21 mouse cellular contexts compared by ENCODE assay signal in genomic region chr7:46391701-46392100, GRCm38 (mm10). TPM values are rescaled to one million over a fixed set of nuclear protein-coding genes. Genes with fewer than 3 reads are reported as not detected.
A peak's percentile ranks its signal among the peaks of the same experiment; 100 is the strongest.
DNase-seq lines count a peak whose midpoint lies in the region; ATAC-seq lines count a peak whose summit lies in the region.
"Had no signal": no experiment of that assay in that cellular context is flagged by ENCODE, and none has a peak within 500 bp of the region (broad histone marks: within the 10 kb centered on the region; RNA-seq: fewer than 3 reads in every experiment).

No protein-coding gene starts in this region.

- DNase-seq in hindbrain, embryonic 11.5 days (ENCODE audit: low spot score): no peak
- peak; percentile 40 to 42 for DNase-seq in B cell, adult 2 months
- DNase-seq in thymus, postnatal 0 days (ENCODE audit: low spot score): peak; percentile 65
- no peak for DNase-seq in heart, adult 8-10 months (ENCODE audit: low spot score)
- no peak for DNase-seq in kidney, postnatal 36 days
- DNase-seq: cerebellum, postnatal 36 days; gastrocnemius, postnatal 14 days; kidney, postnatal 10 days; liver, postnatal 0 days; retina, postnatal 1 day had no signal

- peaks cover 6% of the 10 kb centered on the region for H3K4me1 ChIP-seq in hindbrain, embryonic 12.5 days
- H3K4me1 ChIP-seq in hindbrain, embryonic 11.5 days (replicated peaks; ENCODE audit: control insufficient read depth, insufficient read depth, low read length): no peaks in the 10 kb centered on the region
- H3K4me1 ChIP-seq in kidney, embryonic 14.5 days (ENCODE audit: control insufficient read depth, insufficient read depth, low read length): peaks cover 8% of the 10 kb centered on the region; the same call in 1 of the 2 replicates

- WGBS in hindbrain, embryonic 12.5 days: 71% methylated on average over 5 of the region's 5 CpGs
- WGBS in hindbrain, embryonic 11.5 days: 72% methylated on average over 5 of the region's 5 CpGs
- WGBS in kidney, embryonic 14.5 days: 63% methylated on average over 5 of the region's 5 CpGs

- H3K9ac ChIP-seq in hindbrain, embryonic 12.5 days: 0 out of 2 replicates have a peak overlapping the region, but pooled peaks have one; percentile 13
- H3K9ac ChIP-seq in hindbrain, embryonic 11.5 days (ENCODE audit: low read depth, low read length): no peak overlapping the region
- no peak overlapping the region for H3K9ac ChIP-seq in kidney, embryonic 14.5 days (ENCODE audit: low read depth, low read length)
- H3K9ac ChIP-seq: embryonic facial prominence, embryonic 12.5 days; heart, embryonic 13.5 days; liver, postnatal 0 days; neural tube, embryonic 15.5 days had no signal

- no peak for ATAC-seq in hindbrain, embryonic 12.5 days (ENCODE audit: low FRiP score)
- ATAC-seq in hindbrain, embryonic 11.5 days (ENCODE audit: low FRiP score): no peak
- peak; percentile 35 for ATAC-seq in granulocyte monocyte progenitor cell, adult 5-6 weeks (replicated peaks; ENCODE audit: poor library complexity, severe bottlenecking)
- ATAC-seq in kidney, embryonic 14.5 days (ENCODE audit: low FRiP score, low TSS enrichment): no peak
- ATAC-seq: intestine, postnatal 0 days; liver, postnatal 0 days had no signal

- H3K27me3 ChIP-seq in hindbrain, embryonic 12.5 days: peaks cover 40% of the 10 kb centered on the region
- H3K27me3 ChIP-seq in hindbrain, embryonic 11.5 days (ENCODE audit: control insufficient read depth, insufficient read depth, low read length): peaks cover 23% of the 10 kb centered on the region
- peaks cover 32% of the 10 kb centered on the region for H3K27me3 ChIP-seq in kidney, embryonic 14.5 days (ENCODE audit: control insufficient read depth, insufficient read depth, low read length)

- H3K36me3 ChIP-seq in hindbrain, embryonic 12.5 days: no peaks in the 10 kb centered on the region
- no peaks in the 10 kb centered on the region for H3K36me3 ChIP-seq in hindbrain, embryonic 11.5 days (ENCODE audit: control insufficient read depth, insufficient read depth, low read length)
- no peaks in the 10 kb centered on the region for H3K36me3 ChIP-seq in kidney, embryonic 14.5 days (ENCODE audit: control insufficient read depth, insufficient read depth, low read length)
- H3K36me3 ChIP-seq: embryonic facial prominence, embryonic 12.5 days; heart, embryonic 13.5 days; hindbrain, embryonic 10.5 days; neural tube, embryonic 15.5 days had no signal

- no peaks in the 10 kb centered on the region for H3K9me3 ChIP-seq in hindbrain, embryonic 12.5 days (replicated peaks)
- H3K9me3 ChIP-seq in hindbrain, embryonic 11.5 days (ENCODE audit: control insufficient read depth, low read length): no peaks in the 10 kb centered on the region
- no peaks in the 10 kb centered on the region for H3K9me3 ChIP-seq in kidney, embryonic 14.5 days (ENCODE audit: control insufficient read depth, low read length)
- H3K9me3 ChIP-seq: embryonic facial prominence, embryonic 12.5 days; heart, embryonic 13.5 days; hindbrain, embryonic 10.5 days; neural tube, embryonic 15.5 days had no signal

- H3K4me2 ChIP-seq in hindbrain, embryonic 12.5 days (replicated peaks): no peak overlapping the region
- no peak overlapping the region for H3K4me2 ChIP-seq in hindbrain, embryonic 11.5 days (replicated peaks; ENCODE audit: low read depth, low read length)
- H3K4me2 ChIP-seq in kidney, embryonic 14.5 days (replicated peaks; ENCODE audit: low read depth, low read length): no peak overlapping the region
- H3K4me2 ChIP-seq: embryonic facial prominence, embryonic 12.5 days; heart, embryonic 13.5 days; neural tube, embryonic 15.5 days had no signal

- no peak overlapping the region for H3K27ac ChIP-seq in hindbrain, embryonic 12.5 days
- no peak overlapping the region for H3K27ac ChIP-seq in hindbrain, embryonic 11.5 days (ENCODE audit: low read depth, low read length)
- H3K27ac ChIP-seq in kidney, embryonic 14.5 days (ENCODE audit: low read depth, low read length): no peak overlapping the region
- H3K27ac ChIP-seq: embryonic facial prominence, embryonic 12.5 days; heart, embryonic 13.5 days; hindbrain, embryonic 10.5 days; neural tube, embryonic 15.5 days had no signal

- no peak overlapping the region for H3K4me3 ChIP-seq in hindbrain, embryonic 12.5 days
- no peak overlapping the region for H3K4me3 ChIP-seq in hindbrain, embryonic 11.5 days (ENCODE audit: low read depth, low read length)
- no peak overlapping the region for H3K4me3 ChIP-seq in kidney, embryonic 14.5 days (ENCODE audit: low read length)
- H3K4me3 ChIP-seq: embryonic facial prominence, embryonic 12.5 days; heart, embryonic 13.5 days; hindbrain, embryonic 10.5 days; neural tube, embryonic 15.5 days had no signal

RNA-seq across cellular contexts. Expression of gene Kcnc1, which starts 4.6 kb away (rescaled TPM):
- 8.2 and 9.8 TPM in 2 replicates for polyA plus RNA-seq in hindbrain, embryonic 12.5 days (2016; fragmentation: Nextera tagmentation; extraction: Ambion mirVana)
- polyA plus RNA-seq in hindbrain, embryonic 11.5 days (2014; fragmentation: Nextera tagmentation; extraction: Ambion mirVana): 1.7 and 3.1 TPM in 2 replicates
- total RNA-seq in granulocyte monocyte progenitor cell, adult 5-6 weeks (2014; fragmentation: Nextera tagmentation): 2.9 TPM in 1 of 2 replicates, not detected in the other
- total RNA-seq in granulocyte monocyte progenitor cell, adult 5-6 weeks (2017): 0.09 TPM in 1 of 2 replicates, not detected in the other
- 0.09 and 0.27 TPM in 2 replicates for polyA plus RNA-seq in thymus, postnatal 0 days (2015; fragmentation: Nextera tagmentation; extraction: Ambion mirVana)
- under 1 TPM; 0.28 to 0.69 (median 0.39) TPM for total RNA-seq in heart, adult 8-10 months (2022)
- 0.07 TPM in 1 of 2 replicates, not detected in the other for polyA plus RNA-seq in kidney, embryonic 14.5 days (2014; fragmentation: Nextera tagmentation; extraction: Ambion mirVana)
- total RNA-seq: monocyte, adult 5-6 weeks had no signal
- polyA plus RNA-seq: liver, postnatal 0 days had no signal

RNA-seq across cellular contexts. Expression of gene Myod1, which starts 15.4 kb away (rescaled TPM):
- polyA plus RNA-seq in hindbrain, embryonic 12.5 days (2016; fragmentation: Nextera tagmentation; extraction: Ambion mirVana): 2.6 and 12.1 TPM in 2 replicates
- polyA plus RNA-seq in hindbrain, embryonic 11.5 days (2014; fragmentation: Nextera tagmentation; extraction: Ambion mirVana): 1.2 and 3.2 TPM in 2 replicates
- total RNA-seq in granulocyte monocyte progenitor cell, adult 5-6 weeks (2014; fragmentation: Nextera tagmentation): not detected in 2 replicates
- not detected in 2 replicates for total RNA-seq in granulocyte monocyte progenitor cell, adult 5-6 weeks (2017)
- polyA plus RNA-seq in thymus, postnatal 0 days (2015; fragmentation: Nextera tagmentation; extraction: Ambion mirVana): 0.21 and 0.23 TPM in 2 replicates
- under 1 TPM in 3 of 4 experiments, not detected in 1; 0.12 to 0.16 (median 0.14) TPM for total RNA-seq in heart, adult 8-10 months (2022)
- polyA plus RNA-seq in kidney, embryonic 14.5 days (2014; fragmentation: Nextera tagmentation; extraction: Ambion mirVana): 0.34 and 0.37 TPM in 2 replicates
- total RNA-seq: left cerebral cortex, postnatal 10 days; megakaryocyte-erythroid progenitor cell, adult 5-6 weeks; monocyte, adult 5-6 weeks had no signal
- polyA plus RNA-seq: intestine, postnatal 0 days; liver, postnatal 0 days had no signal

Comparison
In these comparisons a context has a peak if more than half of its experiments do, and no peak if none do; other contexts are left out.
1. DNase-seq: peak in B cell, adult 2 months (2 of 2) and thymus, postnatal 0 days (single experiment); none in hindbrain, embryonic 11.5 days (single experiment), heart, adult 8-10 months (single experiment) and kidney, postnatal 36 days (0 of 2).